Mouse (Mus musculus) embryo, embryonic 11 days (tissue): Measurements from ENCODE around the gene Ube2v1.

Experiments used
- DNase-seq: peaks from one replicate; pipeline ENCODE4 v3.0.0-alpha.2; 2015

The Ube2v1 gene

GRCm38 (mm10) chr2:167588774-167589577, 42.9 kb downstream of the Ube2v1 start:
- no peak for DNase-seq

GRCm38 (mm10) chr2:167586976-167587375, 44.9 kb downstream of the Ube2v1 start:
- peak; percentile 57 for DNase-seq

GRCm38 (mm10) chr2:167586041-167586440, 45.9 kb downstream of the Ube2v1 start:
- no peak for DNase-seq

GRCm38 (mm10) chr2:167585273-167585672, 46.6 kb downstream of the Ube2v1 start:
- no peak for DNase-seq

GRCm38 (mm10) chr2:167583161-167583952, 48.5 kb downstream of the Ube2v1 start:
- peak; percentile 75 for DNase-seq

- DNase-seq, result peak; percentile 64
These were observed 53.4 kb downstream of the Ube2v1 start for GRCm38 (mm10) chr2:167578521-167578920.

- DNase-seq, result no peak
These were observed 54.6 kb downstream of the Ube2v1 start for GRCm38 (mm10) chr2:167577186-167577785.

- DNase-seq, result no peak
These were observed 55.7 kb downstream of the Ube2v1 start for GRCm38 (mm10) chr2:167576121-167576620.

GRCm38 (mm10) chr2:167575581-167575980, 56.3 kb downstream of the Ube2v1 start:
- DNase-seq, result no peak

- DNase-seq, result no peak
These were observed 57.1 kb downstream of the Ube2v1 start for GRCm38 (mm10) chr2:167574814-167575213.

GRCm38 (mm10) chr2:167571442-167572220, 60.3 kb downstream of the Ube2v1 start:
- DNase-seq, result no peak

GRCm38 (mm10) chr2:167570815-167571214, 61.1 kb downstream of the Ube2v1 start:
- DNase-seq, result no peak

GRCm38 (mm10) chr2:167569934-167570651, 61.8 kb downstream of the Ube2v1 start:
- no peak for DNase-seq

- DNase-seq, result no peak
These were observed 63.8 kb downstream of the Ube2v1 start for GRCm38 (mm10) chr2:167568112-167568511.

GRCm38 (mm10) chr2:167565682-167566081, 66.2 kb downstream of the Ube2v1 start:
- peak; percentile 90 for DNase-seq

GRCm38 (mm10) chr2:167565312-167565656, 66.6 kb downstream of the Ube2v1 start:
- no peak for DNase-seq

GRCm38 (mm10) chr2:167564551-167565311, 67.2 kb downstream of the Ube2v1 start:
- no peak for DNase-seq

GRCm38 (mm10) chr2:167563703-167564102, 68.2 kb downstream of the Ube2v1 start:
- DNase-seq, result peak; percentile 81

- DNase-seq, result no peak
These were observed 68.9 kb downstream of the Ube2v1 start for GRCm38 (mm10) chr2:167563035-167563434.

- no peak for DNase-seq
These were observed 69.8 kb downstream of the Ube2v1 start for GRCm38 (mm10) chr2:167562101-167562500.

GRCm38 (mm10) chr2:167559413-167559812, 72.5 kb downstream of the Ube2v1 start:
- DNase-seq, result peak; percentile 56
